Mouse (Mus musculus): ENCODE data around the gene Cnn2.

- TF ChIP-seq POLR2A (IDR thresholded peaks at IDR 0.05; ENCODE audit: low read depth, low read length) (no peak), CTCF (IDR thresholded peaks at IDR 0.05; ENCODE audit: extremely low read depth, insufficient read depth, insufficient read length, insufficient replicate concordance) (no peak)
Measured at GRCm38 (mm10) chr10:79989272-79989786, 945 bp downstream of the Cnn2 start.

Data from spleen, adult 2 months (tissue).